50 mouse cellular contexts compared by ENCODE assay signal in the genomic region with DNA sequence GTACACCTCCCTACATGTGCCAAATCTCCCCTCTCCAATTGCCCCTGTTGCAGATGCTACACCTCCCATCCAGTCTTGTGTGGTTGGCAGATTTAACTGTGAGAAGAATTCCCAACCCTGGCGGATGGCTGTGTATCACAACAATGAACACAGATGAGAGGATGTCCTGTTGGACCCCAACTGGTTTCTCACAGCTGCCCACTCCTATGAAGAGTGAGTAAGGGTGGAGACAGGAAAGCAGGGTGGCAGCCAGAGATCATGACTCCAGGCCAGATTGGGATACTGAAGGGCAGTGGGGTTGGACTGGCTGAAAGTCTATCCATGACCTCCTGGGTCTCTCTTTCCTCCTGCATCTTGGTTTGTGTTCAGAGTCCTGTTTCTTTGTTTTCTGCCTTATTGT. TPM values are rescaled to one million over a fixed set of nuclear protein-coding genes. Genes with fewer than 3 reads are reported as not detected.
"Had no signal": no experiment of that assay in that cellular context is flagged by ENCODE, and none has a peak within 500 bp of the region (broad histone marks: within the 10 kb centered on the region; RNA-seq: fewer than 3 reads in every experiment).

No protein-coding gene starts in this region.

- H3K27me3 ChIP-seq: heart, embryonic 13.5 days; heart, embryonic 15.5 days; hindbrain, embryonic 12.5 days; hindbrain, embryonic 13.5 days; hindbrain, embryonic 15.5 days; intestine, embryonic 15.5 days; kidney, embryonic 15.5 days had no signal

- DNase-seq: heart, postnatal 10 days; heart, postnatal 14 days; heart, postnatal 36 days; heart, postnatal 4 days; kidney, adult 11 months; kidney, adult 18-20 months; kidney, adult 2 months; kidney, adult 8-10 months; kidney, adult 9 months; kidney, postnatal 10 days; kidney, postnatal 14 days; kidney, postnatal 25 days; kidney, postnatal 36 days; kidney, postnatal 4 days; layer of hippocampus, adult 9-11 months; layer of hippocampus, postnatal 36 days had no signal

- H3K9me3 ChIP-seq: heart, embryonic 13.5 days; heart, embryonic 15.5 days; hindbrain, embryonic 10.5 days; hindbrain, embryonic 12.5 days; hindbrain, embryonic 13.5 days; hindbrain, embryonic 15.5 days; intestine, embryonic 15.5 days; kidney, embryonic 15.5 days had no signal

- ATAC-seq: hindbrain, embryonic 16.5 days; hindbrain, postnatal 0 days; inflammation-experienced regulatory T-cells, adult 6 months; intestine, embryonic 15.5 days; intestine, embryonic 16.5 days; intestine, postnatal 0 days had no signal

- H3K4me2 ChIP-seq: heart, embryonic 13.5 days; heart, embryonic 15.5 days; hindbrain, embryonic 12.5 days; hindbrain, embryonic 13.5 days; hindbrain, embryonic 14.5 days; hindbrain, embryonic 15.5 days; intestine, embryonic 15.5 days; kidney, embryonic 15.5 days had no signal

- H3K36me3 ChIP-seq: heart, embryonic 13.5 days; heart, embryonic 15.5 days; hindbrain, embryonic 10.5 days; hindbrain, embryonic 12.5 days; hindbrain, embryonic 13.5 days; hindbrain, embryonic 15.5 days; intestine, embryonic 15.5 days; kidney, embryonic 15.5 days had no signal

- H3K4me3 ChIP-seq: heart, embryonic 13.5 days; heart, embryonic 15.5 days; hindbrain, embryonic 10.5 days; hindbrain, embryonic 12.5 days; hindbrain, embryonic 13.5 days; hindbrain, embryonic 15.5 days; intestine, embryonic 15.5 days; kidney, embryonic 15.5 days; layer of hippocampus, adult 2 months; left cerebral cortex, adult 2 months had no signal

- H3K4me1 ChIP-seq: heart, embryonic 13.5 days; heart, embryonic 15.5 days; hindbrain, embryonic 10.5 days; hindbrain, embryonic 12.5 days; hindbrain, embryonic 13.5 days; hindbrain, embryonic 15.5 days; intestine, embryonic 15.5 days; kidney, embryonic 15.5 days had no signal

- H3K27ac ChIP-seq: heart, embryonic 13.5 days; heart, embryonic 15.5 days; hindbrain, embryonic 10.5 days; hindbrain, embryonic 12.5 days; hindbrain, embryonic 13.5 days; hindbrain, embryonic 14.5 days; hindbrain, embryonic 15.5 days; hindbrain, postnatal 0 days; intestine, embryonic 15.5 days; kidney, embryonic 15.5 days; kidney, postnatal 0 days; layer of hippocampus, adult 2 months; left cerebral cortex, adult 2 months had no signal

- H3K9ac ChIP-seq: heart, embryonic 13.5 days; heart, embryonic 15.5 days; hindbrain, embryonic 12.5 days; hindbrain, embryonic 13.5 days; hindbrain, embryonic 14.5 days; hindbrain, embryonic 15.5 days; intestine, embryonic 15.5 days; kidney, embryonic 15.5 days had no signal

RNA-seq across cellular contexts. Expression of a gene that starts 6.0 kb away (rescaled TPM):
- total RNA-seq: heart, postnatal 10 days; heart, postnatal 14 days; heart, postnatal 25 days; heart, postnatal 36 days; heart, postnatal 4 days; hematopoietic stem cell, adult 5-6 weeks; hindbrain, postnatal 0 days; layer of hippocampus, adult 18-20 months; layer of hippocampus, adult 2 months; layer of hippocampus, adult 8-10 months; layer of hippocampus, postnatal 10 days; layer of hippocampus, postnatal 14 days; layer of hippocampus, postnatal 25 days; layer of hippocampus, postnatal 36 days; left cerebral cortex, adult 18-20 months; left cerebral cortex, adult 2 months; left cerebral cortex, adult 8-10 months had no signal
- polyA plus RNA-seq: heart, embryonic 13.5 days; heart, embryonic 14.5 days; heart, embryonic 15.5 days; heart, embryonic 16.5 days; heart, postnatal 0 days; hindbrain, embryonic 10.5 days; hindbrain, embryonic 11.5 days; hindbrain, embryonic 12.5 days; hindbrain, embryonic 13.5 days; hindbrain, embryonic 14.5 days; hindbrain, embryonic 15.5 days; hindbrain, embryonic 16.5 days; hindbrain, postnatal 0 days; inflammation-experienced regulatory T-cells, adult 6 months; intestine, embryonic 14.5 days; intestine, embryonic 15.5 days; intestine, embryonic 16.5 days; intestine, postnatal 0 days; kidney, embryonic 14.5 days; kidney, embryonic 15.5 days; kidney, embryonic 16.5 days; kidney, postnatal 0 days; large intestine, adult 2 months had no signal

RNA-seq across cellular contexts. Expression of a gene that starts 16.4 kb away (rescaled TPM):
- total RNA-seq: heart, postnatal 10 days; heart, postnatal 14 days; heart, postnatal 25 days; heart, postnatal 36 days; heart, postnatal 4 days; hematopoietic stem cell, adult 5-6 weeks; hindbrain, postnatal 0 days; layer of hippocampus, adult 18-20 months; layer of hippocampus, adult 2 months; layer of hippocampus, adult 8-10 months; layer of hippocampus, postnatal 10 days; layer of hippocampus, postnatal 14 days; layer of hippocampus, postnatal 25 days; layer of hippocampus, postnatal 36 days; left cerebral cortex, adult 18-20 months; left cerebral cortex, adult 2 months; left cerebral cortex, adult 8-10 months had no signal
- polyA plus RNA-seq: heart, embryonic 13.5 days; heart, embryonic 14.5 days; heart, embryonic 15.5 days; heart, embryonic 16.5 days; heart, postnatal 0 days; hindbrain, embryonic 10.5 days; hindbrain, embryonic 11.5 days; hindbrain, embryonic 12.5 days; hindbrain, embryonic 13.5 days; hindbrain, embryonic 14.5 days; hindbrain, embryonic 15.5 days; hindbrain, embryonic 16.5 days; hindbrain, postnatal 0 days; inflammation-experienced regulatory T-cells, adult 6 months; intestine, embryonic 14.5 days; intestine, embryonic 15.5 days; intestine, embryonic 16.5 days; intestine, postnatal 0 days; kidney, embryonic 14.5 days; kidney, embryonic 15.5 days; kidney, embryonic 16.5 days had no signal

RNA-seq across cellular contexts. Expression of a gene that starts 40.5 kb away (rescaled TPM):
- total RNA-seq: heart, postnatal 10 days; heart, postnatal 14 days; heart, postnatal 25 days; heart, postnatal 36 days; heart, postnatal 4 days; hematopoietic stem cell, adult 5-6 weeks; hindbrain, postnatal 0 days; layer of hippocampus, adult 18-20 months; layer of hippocampus, adult 2 months; layer of hippocampus, adult 8-10 months; layer of hippocampus, postnatal 10 days; layer of hippocampus, postnatal 14 days; layer of hippocampus, postnatal 25 days; layer of hippocampus, postnatal 36 days; left cerebral cortex, adult 18-20 months; left cerebral cortex, adult 2 months; left cerebral cortex, adult 8-10 months had no signal
- polyA plus RNA-seq: heart, embryonic 13.5 days; heart, embryonic 14.5 days; heart, embryonic 15.5 days; heart, embryonic 16.5 days; heart, postnatal 0 days; hindbrain, embryonic 10.5 days; hindbrain, embryonic 11.5 days; hindbrain, embryonic 12.5 days; hindbrain, embryonic 13.5 days; hindbrain, embryonic 14.5 days; hindbrain, embryonic 15.5 days; hindbrain, embryonic 16.5 days; hindbrain, postnatal 0 days; inflammation-experienced regulatory T-cells, adult 6 months; intestine, embryonic 14.5 days; intestine, embryonic 15.5 days; intestine, embryonic 16.5 days; intestine, postnatal 0 days; kidney, embryonic 14.5 days; kidney, embryonic 15.5 days; kidney, embryonic 16.5 days; kidney, postnatal 0 days; large intestine, adult 2 months had no signal

RNA-seq across cellular contexts. Expression of a gene that starts 44.0 kb away (rescaled TPM):
- total RNA-seq: heart, postnatal 10 days; heart, postnatal 14 days; heart, postnatal 25 days; heart, postnatal 36 days; heart, postnatal 4 days; hematopoietic stem cell, adult 5-6 weeks; hindbrain, postnatal 0 days; layer of hippocampus, adult 18-20 months; layer of hippocampus, adult 2 months; layer of hippocampus, adult 8-10 months; layer of hippocampus, postnatal 10 days; layer of hippocampus, postnatal 14 days; layer of hippocampus, postnatal 25 days; layer of hippocampus, postnatal 36 days; left cerebral cortex, adult 18-20 months; left cerebral cortex, adult 2 months; left cerebral cortex, adult 8-10 months had no signal
- polyA plus RNA-seq: heart, embryonic 13.5 days; heart, embryonic 14.5 days; heart, embryonic 15.5 days; heart, embryonic 16.5 days; heart, postnatal 0 days; hindbrain, embryonic 10.5 days; hindbrain, embryonic 11.5 days; hindbrain, embryonic 12.5 days; hindbrain, embryonic 13.5 days; hindbrain, embryonic 14.5 days; hindbrain, embryonic 15.5 days; hindbrain, postnatal 0 days; intestine, embryonic 14.5 days; intestine, embryonic 15.5 days; intestine, embryonic 16.5 days; intestine, postnatal 0 days; kidney, embryonic 14.5 days; kidney, embryonic 15.5 days; kidney, embryonic 16.5 days had no signal
